Mouse (Mus musculus) heart, embryonic 14.5 days (tissue): ENCODE data around the gene Washc4. TPM values are rescaled to one million over a fixed set of nuclear protein-coding genes. Genes with fewer than 3 reads are reported as not detected.

Source experiments
- ATAC-seq: fragments of 200-750 bp; cut with Nextera tagmentation; 2 replicates; pipeline ENCODE4 v1.8.0; 2017; ENCODE audit warnings: low read depth, moderate TSS enrichment; ENCODE audit not compliant: insufficient number of reproducible peaks, insufficient read depth, low FRiP score
- H3K27ac ChIP-seq, 2 experiments: fragments of 200-500 bp in 1 of 2; fragments of 300-500 bp in 1 of 2; sonication (generic) in 1 of 2; replicated peaks in 1 of 2; 2 replicates each; pipeline ENCODE4 v1.5.1; 2012 to 2014; ENCODE audit warnings: low read depth in 2 of 2, low read length in 2 of 2, control low read depth in 1 of 2, mild to moderate bottlenecking in 1 of 2, mixed read lengths in 1 of 2; ENCODE audit not compliant: control insufficient read depth in 1 of 2, insufficient read depth in 1 of 2
- H3K27me3 ChIP-seq: fragments of 300-500 bp; sonication (generic); 2 replicates; pipeline ENCODE4 v1.6.1; 2014; ENCODE audit warnings: mild to moderate bottlenecking, low read length, control low read depth; ENCODE audit not compliant: control insufficient read depth, insufficient read depth
- H3K36me3 ChIP-seq: fragments of 300-500 bp; sonication (generic); 2 replicates; pipeline ENCODE4 v1.6.1; 2014; ENCODE audit warnings: mild to moderate bottlenecking, control low read depth, low read length, mixed read lengths; ENCODE audit not compliant: control insufficient read depth, insufficient read depth
- H3K4me1 ChIP-seq, 2 experiments: fragments of 200-500 bp in 1 of 2; fragments of 300-500 bp in 1 of 2; sonication (generic) in 1 of 2; 2 replicates each; pipeline ENCODE4 v1.6.1; 2012 to 2014; ENCODE audit warnings: low read length in 2 of 2, control low read depth in 1 of 2, mixed read lengths in 1 of 2; ENCODE audit not compliant: control insufficient read depth in 2 of 2, insufficient read depth in 2 of 2
- H3K4me2 ChIP-seq: fragments of 300-500 bp; sonication (generic); 2 replicates; pipeline ENCODE4 v1.6.1; 2014; ENCODE audit warnings: mild to moderate bottlenecking, low read length
- H3K4me3 ChIP-seq, 2 experiments: fragments of 200-500 bp in 1 of 2; fragments of 300-500 bp in 1 of 2; sonication (generic) in 1 of 2; 2 replicates each; pipeline ENCODE4 v1.5.1; 2012 to 2014; ENCODE audit warnings: low read length in 2 of 2, mild to moderate bottlenecking in 2 of 2, control low read depth in 1 of 2, low read depth in 1 of 2, moderate library complexity in 1 of 2; ENCODE audit not compliant: control insufficient read depth in 1 of 2, insufficient read depth in 1 of 2
- H3K9ac ChIP-seq: fragments of 300-500 bp; sonication (generic); 2 replicates; pipeline ENCODE4 v1.6.1; 2014; ENCODE audit warnings: mild to moderate bottlenecking, low read length
- H3K9me3 ChIP-seq: fragments of 300-500 bp; sonication (generic); 2 replicates; pipeline ENCODE4 v1.6.1; 2016; ENCODE audit warnings: low read length, control low read depth; ENCODE audit not compliant: control insufficient read depth
- WGBS: fragments of 180-500 bp; shearing (Covaris S2); extraction: QIAGEN DNeasy Blood & Tissue Kit; methylation state at CpG from one replicate; pipeline ENCODE4 v1.1.7; 2014; 5-methylcytosine and 5-hydroxymethylcytosine counted together
- polyA plus RNA-seq: library from polyadenylated mRNA; unstranded; fragments of >200 nt; fragmentation: Nextera tagmentation; extraction: Ambion mirVana; gene quantifications from 2 replicates; pipeline ENCODE4 v1.2.1, GENCODE M21; 2014

Gene Washc4
- polyA plus RNA-seq, 1 experiment from 2014 or later, result 26.0 TPM

DNA sequence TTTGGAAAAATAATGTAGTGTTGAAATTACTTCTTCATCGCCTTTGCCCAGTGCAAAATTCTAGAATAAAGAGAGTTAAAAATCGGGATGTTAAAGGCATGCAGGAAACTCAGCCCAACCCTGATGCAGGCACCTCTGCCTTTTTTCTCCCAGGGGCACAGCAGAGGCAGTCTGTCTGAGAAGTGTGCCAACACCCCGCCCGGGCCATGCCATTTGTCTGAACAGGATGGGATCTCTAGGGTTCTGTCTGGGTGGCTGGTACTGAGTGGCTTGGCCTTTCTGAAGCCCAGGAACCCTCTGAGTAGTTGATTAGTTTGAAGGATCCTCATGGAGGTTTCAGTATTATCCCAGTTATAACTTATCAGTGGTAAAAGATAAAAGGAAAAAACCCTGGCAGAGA, 84.7 kb downstream of the Washc4 start:
- 85% methylated on average over 4 of the region's 4 CpGs for WGBS

DNA sequence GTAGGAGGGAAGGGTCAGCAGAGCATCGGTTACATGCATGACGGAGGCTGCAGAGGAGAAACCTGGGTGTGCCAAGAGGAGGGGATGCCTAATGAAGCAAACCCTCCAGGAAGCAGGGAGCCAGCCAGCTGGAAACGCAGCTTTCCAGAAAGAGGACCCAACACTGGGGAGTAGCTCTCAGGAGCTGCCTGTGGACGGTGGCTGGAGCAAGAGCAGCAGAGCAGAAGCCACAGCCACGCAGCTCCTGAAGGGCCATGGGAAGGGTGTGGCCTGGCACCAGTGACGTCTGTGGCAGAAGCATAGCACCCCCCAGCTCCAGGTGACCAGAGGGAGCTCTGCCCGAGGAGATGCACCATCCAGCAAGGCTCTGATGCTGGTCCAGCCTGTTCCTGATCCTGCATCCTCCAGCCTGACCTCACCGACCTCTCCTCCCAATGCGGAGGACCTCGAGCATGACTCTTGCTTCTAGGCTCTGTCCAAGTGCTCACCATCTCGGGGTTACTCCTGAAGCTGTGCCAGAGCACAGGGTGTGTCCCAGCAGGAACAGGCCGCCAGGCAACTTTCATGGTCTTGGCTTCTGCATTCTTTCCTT, 85.7 kb downstream of the Washc4 start:
- no peak for ATAC-seq
- Histone ChIP-seq H3K4me1 (peaks cover 0 to 9% of the 10 kb centered on the region in 2 experiments; a peak in 1 of 4 replicates), H3K27me3 (no peaks in the 10 kb centered on the region), H3K9ac (no peak overlapping the region), H3K9me3 (no peaks in the 10 kb centered on the region), H3K4me2 (no peak overlapping the region), H3K36me3 (peaks cover 51% of the 10 kb centered on the region), H3K27ac (no peak overlapping the region), H3K4me3 (no peak overlapping the region)
- 81% methylated on average over 12 of the region's 12 CpGs for WGBS

More for the DNA sequence above, 84.7 kb downstream of the Washc4 start:
- Histone ChIP-seq H3K4me3 (no peak overlapping the region), H3K4me2 (no peak overlapping the region), H3K27me3 (no peaks in the 10 kb centered on the region), H3K36me3 (peaks cover 57% of the 10 kb centered on the region), H3K9ac (no peak overlapping the region), H3K9me3 (no peaks in the 10 kb centered on the region), H3K27ac (no peak overlapping the region), H3K4me1 (peaks cover 0 to 9% of the 10 kb centered on the region in 2 experiments; a peak in 1 of 4 replicates)
- no peak for ATAC-seq

DNA sequence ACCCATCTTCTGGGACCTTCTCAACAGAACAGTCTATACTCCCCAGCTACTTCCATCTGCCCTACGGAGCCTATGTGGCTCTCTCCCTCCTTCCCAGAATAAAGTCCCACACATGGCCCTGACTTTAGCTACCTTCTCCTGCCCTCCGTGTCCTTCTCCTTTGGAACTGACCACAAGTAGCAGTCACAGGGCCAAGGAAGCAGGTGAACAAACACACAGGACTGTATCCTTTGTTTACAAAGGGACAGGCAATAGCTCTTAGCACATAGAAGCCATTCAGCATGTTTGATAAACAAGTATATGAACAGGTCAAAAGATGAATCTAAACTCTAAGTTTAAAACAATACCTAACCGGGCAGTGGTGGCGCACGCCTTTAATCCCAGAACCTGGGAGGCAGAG, 86.3 kb downstream of the Washc4 start:
- H3K27ac ChIP-seq, result no peak overlapping the region
- no peak overlapping the region for H3K4me2 ChIP-seq
- peaks cover 0 to 9% of the 10 kb centered on the region in 2 experiments; a peak in 2 of 4 replicates for H3K4me1 ChIP-seq
- 94% methylated on average over 5 of the region's 5 CpGs for WGBS
- H3K9me3 ChIP-seq, result no peaks in the 10 kb centered on the region
- H3K27me3 ChIP-seq, result no peaks in the 10 kb centered on the region
- ATAC-seq, result no peak
- no peak overlapping the region for H3K4me3 ChIP-seq
- H3K36me3 ChIP-seq, result peaks cover 46% of the 10 kb centered on the region
- H3K9ac ChIP-seq, result no peak overlapping the region

DNA sequence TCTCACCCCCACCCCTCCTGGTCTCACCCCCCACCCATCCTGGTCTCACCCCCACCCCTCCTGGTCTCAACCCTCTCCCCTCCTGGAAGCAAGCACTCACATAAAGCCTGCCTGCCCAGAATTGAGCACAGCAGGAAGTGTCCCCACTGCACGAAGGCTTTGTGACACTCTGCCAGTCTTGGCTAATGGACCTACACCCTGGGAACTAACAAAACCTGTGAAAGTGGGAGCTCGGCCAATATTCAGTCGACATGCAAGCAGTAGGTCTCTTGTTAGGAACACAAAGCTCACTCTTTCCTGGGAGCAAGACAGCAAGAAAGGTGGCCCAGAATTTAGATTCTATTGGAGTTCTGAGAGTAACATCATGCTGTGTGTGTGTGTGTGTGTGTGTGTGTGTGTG, 87.3 kb downstream of the Washc4 start:
- 30% methylated on average over 3 of the region's 3 CpGs for WGBS
- H3K4me3 ChIP-seq, result no peak overlapping the region
- peaks cover 3 to 14% of the 10 kb centered on the region in 2 experiments; a peak in 3 of 4 replicates for H3K4me1 ChIP-seq
- H3K4me2 ChIP-seq, result no peak overlapping the region
- no peaks in the 10 kb centered on the region for H3K9me3 ChIP-seq
- H3K27me3 ChIP-seq, result no peaks in the 10 kb centered on the region
- no peak for ATAC-seq
- peaks cover 38% of the 10 kb centered on the region for H3K36me3 ChIP-seq
- H3K27ac ChIP-seq, result no peak overlapping the region
- H3K9ac ChIP-seq, result no peak overlapping the region

DNA sequence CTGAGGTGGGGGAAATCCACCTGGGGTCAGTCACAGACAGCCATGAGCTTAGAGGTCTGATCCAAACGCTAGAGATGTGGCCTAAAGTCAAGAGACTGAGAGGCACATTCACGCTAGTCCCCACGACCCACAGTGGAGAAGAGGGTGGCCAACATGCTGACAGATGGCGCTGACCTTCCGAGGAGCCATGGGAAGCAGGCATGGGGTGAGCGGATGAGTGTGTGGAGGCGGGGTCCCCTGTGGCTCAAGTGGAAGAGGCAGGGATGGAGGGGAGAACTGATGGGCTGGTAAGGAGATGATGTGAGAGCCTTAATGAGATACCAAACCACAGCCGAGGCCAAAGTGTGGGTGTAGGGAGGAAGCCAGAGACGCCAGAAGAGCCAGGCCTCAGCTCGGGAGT, 88.2 kb downstream of the Washc4 start:
- ATAC-seq, result no peak
- peaks cover 3 to 16% of the 10 kb centered on the region in 2 experiments; a peak in 3 of 4 replicates for H3K4me1 ChIP-seq
- WGBS, result 75% methylated on average over 10 of the region's 10 CpGs

DNA sequence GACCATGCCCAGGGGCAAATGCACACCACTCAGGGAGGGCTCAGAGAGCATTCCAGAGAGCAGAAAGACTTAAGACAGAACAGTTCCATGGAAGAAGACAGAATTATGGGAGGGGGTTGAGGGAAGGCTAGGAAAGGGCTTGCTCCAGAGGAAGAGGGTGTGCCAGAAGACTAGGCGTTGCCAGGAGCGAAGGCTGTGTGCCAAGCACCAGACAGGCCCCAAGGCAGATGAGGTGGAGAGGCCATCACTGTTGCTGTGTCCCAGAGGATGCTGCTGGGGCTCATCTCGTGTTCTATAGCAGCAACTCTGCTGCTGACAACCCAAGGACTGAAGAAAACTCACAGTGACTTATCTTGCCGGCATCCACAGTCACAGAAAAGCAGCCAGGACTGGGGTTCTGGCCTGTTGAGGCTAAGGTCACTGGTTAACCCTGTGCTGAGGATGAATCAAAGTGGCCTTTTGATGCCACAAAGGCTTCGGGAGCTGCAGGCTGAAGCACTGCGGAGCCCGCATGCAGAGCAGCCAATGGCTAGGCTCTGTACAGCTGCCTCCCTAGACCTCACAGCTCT, 89.3 kb downstream of the Washc4 start:
- no peak overlapping the region for H3K27ac ChIP-seq
- H3K9ac ChIP-seq, result no peak overlapping the region
- WGBS, result 74% methylated on average over 7 of the region's 7 CpGs
- peaks cover 3 to 26% of the 10 kb centered on the region in 2 experiments for H3K4me1 ChIP-seq
- H3K4me2 ChIP-seq, result no peak overlapping the region
- ATAC-seq, result no peak
- H3K36me3 ChIP-seq, result peaks cover 22% of the 10 kb centered on the region
- no peaks in the 10 kb centered on the region for H3K9me3 ChIP-seq
- H3K4me3 ChIP-seq, result no peak overlapping the region
- no peaks in the 10 kb centered on the region for H3K27me3 ChIP-seq

More for the DNA sequence above, 88.2 kb downstream of the Washc4 start:
- Histone ChIP-seq H3K36me3 (peaks cover 33% of the 10 kb centered on the region), H3K27ac (no peak overlapping the region), H3K9ac (no peak overlapping the region), H3K9me3 (no peaks in the 10 kb centered on the region), H3K4me2 (no peak overlapping the region), H3K27me3 (no peaks in the 10 kb centered on the region), H3K4me3 (no peak overlapping the region)

DNA sequence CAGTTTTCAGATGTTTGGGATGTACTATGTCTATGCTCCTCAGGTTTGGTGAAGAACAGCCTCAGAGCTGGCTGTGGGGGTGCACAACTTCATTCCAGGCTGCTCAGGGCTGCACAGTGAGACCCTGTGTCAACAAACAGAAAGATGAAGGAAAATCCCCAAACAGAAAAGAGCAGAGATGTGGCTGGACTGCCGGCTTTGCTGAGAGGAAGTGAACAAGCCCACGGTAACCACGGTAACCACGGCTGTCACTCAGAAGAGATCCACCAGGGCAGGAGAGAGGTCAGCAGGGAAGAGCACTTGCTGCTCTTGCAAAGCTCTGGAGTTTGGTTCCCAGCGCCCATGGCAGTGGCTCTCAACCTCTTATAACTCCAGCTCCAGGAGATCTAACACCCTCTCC, 90.9 kb downstream of the Washc4 start:
- no peaks in the 10 kb centered on the region for H3K9me3 ChIP-seq
- H3K4me2 ChIP-seq, result no peak overlapping the region
- peaks cover 3 to 27% of the 10 kb centered on the region in 2 experiments for H3K4me1 ChIP-seq
- 37% methylated on average over 5 of the region's 5 CpGs for WGBS
- H3K9ac ChIP-seq, result no peak overlapping the region; the same call in 1 of the 2 replicates
- no peak overlapping the region for H3K4me3 ChIP-seq
- 0 out of 2 replicates have a peak, but pooled peaks cover 9% of the 10 kb centered on the region for H3K36me3 ChIP-seq
- no peak overlapping the region for H3K27ac ChIP-seq
- no peak for ATAC-seq
- H3K27me3 ChIP-seq, result no peaks in the 10 kb centered on the region
